Mouse (Mus musculus) kidney, adult 11 months (tissue): ENCODE measurements at regions not wholly inside any gene's neighbourhood (a gene's known extent, or its start where the extent isn't known, plus 50 kb on each side); places are given as distances from the start of the nearest gene placed in this dataset.

ENCODE experiments used
- DNase-seq: peaks from one replicate; pipeline ENCODE4 v3.0.0; 2022

DNA sequence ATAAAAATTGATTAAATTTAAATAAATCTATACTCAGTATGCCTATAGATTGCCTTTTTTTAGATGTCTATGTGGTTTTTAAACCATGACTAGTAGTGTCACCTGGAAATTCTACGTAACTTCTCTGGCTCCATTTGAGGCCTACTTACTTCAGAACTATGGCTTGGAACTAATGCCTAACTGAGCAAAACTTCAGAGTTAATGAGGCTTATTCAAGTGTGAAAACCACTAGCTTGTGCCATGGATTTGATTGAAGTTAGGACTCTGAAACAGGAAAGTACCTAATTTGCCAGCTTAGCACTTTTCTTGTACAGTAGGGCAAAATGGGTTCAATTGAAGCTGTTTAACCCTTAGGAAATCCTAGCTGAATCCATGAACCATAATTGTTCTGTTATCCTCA lies 298.8 kb upstream of the Adcyap1 start:
- no peak for DNase-seq

DNA sequence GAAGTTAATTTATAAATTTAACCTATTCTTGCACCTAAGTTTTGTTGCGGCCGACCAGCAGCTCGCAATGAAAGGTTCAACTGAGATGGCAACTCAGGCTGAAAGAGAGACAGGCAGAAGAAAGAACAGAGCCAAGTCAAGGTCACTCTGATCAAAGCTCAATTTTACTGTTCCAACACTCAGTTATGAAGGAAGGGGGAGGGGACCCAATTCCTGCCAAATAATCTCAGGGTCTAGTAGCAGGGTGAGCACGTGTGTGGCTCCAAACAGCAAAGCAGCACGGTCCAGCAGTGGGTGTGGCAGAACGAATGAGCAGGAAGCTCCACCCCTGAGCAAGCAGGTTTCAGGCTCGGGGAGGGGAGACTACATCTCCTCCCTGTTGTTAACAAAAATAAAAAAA lies 258.3 kb upstream of the Adcyap1 start:
- DNase-seq = peak; percentile 54
